13 mouse cellular contexts compared by ENCODE assay signal in genomic region chr14:9672728-9673127, GRCm38 (mm10).
"Had no signal": no experiment of that assay in that cellular context is flagged by ENCODE, and none has a peak within 500 bp of the region (broad histone marks: within the 10 kb centered on the region; RNA-seq: fewer than 3 reads in every experiment).

No protein-coding gene starts in this region.

- H3K4me2 ChIP-seq: intestine, embryonic 15.5 days; liver, embryonic 11.5 days; liver, embryonic 15.5 days; lung, embryonic 15.5 days; neural tube, embryonic 12.5 days had no signal

- ATAC-seq: intestine, embryonic 15.5 days had no signal

- DNase-seq: kidney, adult 18-20 months; kidney, postnatal 10 days; midbrain, embryonic 14.5 days; thymus, adult 18-20 months; thymus, postnatal 14 days had no signal

- H3K4me1 ChIP-seq: intestine, embryonic 15.5 days; limb, embryonic 10.5 days; liver, embryonic 15.5 days; lung, embryonic 15.5 days; neural tube, embryonic 12.5 days had no signal

- H3K27me3 ChIP-seq: intestine, embryonic 15.5 days; liver, embryonic 15.5 days; lung, embryonic 15.5 days; neural tube, embryonic 12.5 days had no signal

- H3K4me3 ChIP-seq: intestine, embryonic 15.5 days; limb, embryonic 10.5 days; liver, embryonic 15.5 days; lung, embryonic 15.5 days; midbrain, embryonic 10.5 days; myocyte; neural tube, embryonic 12.5 days had no signal

- H3K27ac ChIP-seq: intestine, embryonic 15.5 days; limb, embryonic 10.5 days; liver, embryonic 15.5 days; lung, embryonic 15.5 days; midbrain, embryonic 10.5 days; neural tube, embryonic 12.5 days had no signal

- H3K36me3 ChIP-seq: intestine, embryonic 15.5 days; limb, embryonic 10.5 days; liver, embryonic 15.5 days; lung, embryonic 15.5 days; midbrain, embryonic 10.5 days; neural tube, embryonic 12.5 days had no signal

- H3K9ac ChIP-seq: intestine, embryonic 15.5 days; liver, embryonic 15.5 days; lung, embryonic 15.5 days; neural tube, embryonic 12.5 days had no signal

- H3K9me3 ChIP-seq: intestine, embryonic 15.5 days; limb, embryonic 10.5 days; liver, embryonic 15.5 days; lung, embryonic 15.5 days; neural tube, embryonic 12.5 days had no signal
